Mouse (Mus musculus) ES-Bruce4 (cell line): Measurements from ENCODE around the gene Mipep.

Experiments
- CTCF ChIP-seq: IDR thresholded peaks from one replicate; pipeline ENCODE4 v1.8.1; 2011; ENCODE audit warnings: low read depth, low read length
- POLR2A ChIP-seq: IDR thresholded peaks from one replicate; pipeline ENCODE4 v1.8.1; 2011; ENCODE audit warnings: low read length; ENCODE audit not compliant: insufficient read depth

DNA sequence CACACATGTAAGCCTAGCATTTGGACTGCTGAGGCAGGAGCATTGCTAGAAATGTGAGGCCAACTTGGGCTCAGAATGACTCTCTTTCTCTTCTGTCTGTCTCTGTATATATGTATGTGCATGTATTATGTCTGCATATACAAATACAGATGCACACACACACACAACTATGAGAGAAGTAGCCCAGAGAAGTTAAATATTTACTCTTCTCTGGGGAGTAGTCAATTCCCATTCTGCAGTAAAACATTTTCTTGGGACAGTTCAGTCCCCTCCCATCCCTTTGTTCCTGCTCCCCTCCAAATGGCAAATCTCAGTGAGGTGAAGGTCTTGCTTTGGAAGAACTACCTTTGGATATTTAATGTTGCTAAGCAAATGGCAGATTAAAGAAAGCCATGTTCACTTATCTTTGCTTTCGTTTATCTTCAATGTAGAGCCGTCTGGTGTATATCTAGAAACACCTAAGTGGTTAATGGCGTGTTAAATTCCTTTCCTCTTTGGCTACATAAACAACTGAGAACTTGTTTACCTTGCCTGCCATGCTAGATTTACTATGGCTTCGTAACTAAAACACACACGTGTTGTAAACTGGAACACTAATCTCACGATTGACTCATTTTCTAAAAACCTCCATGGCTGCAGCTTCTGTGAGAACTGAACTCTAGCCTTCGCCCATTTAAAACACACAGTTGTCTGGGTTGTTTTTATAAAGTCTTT is 72.0 kb downstream of the Mipep start:
- TF ChIP-seq POLR2A = no peak
- no peak for TF ChIP-seq CTCF
